Mouse (Mus musculus) forebrain, embryonic 11.5 days (tissue): Measurements from ENCODE around the gene Gm10118. TPM values are rescaled to one million over a fixed set of nuclear protein-coding genes. Genes with fewer than 3 reads are reported as not detected.

Experiments
- ATAC-seq: fragments of 200-750 bp; cut with Nextera tagmentation; replicated peaks from 2 replicates; pipeline ENCODE4 v1.8.0; 2017; ENCODE audit warnings: moderate TSS enrichment; ENCODE audit not compliant: low FRiP score
- DNase-seq: peaks from one replicate; pipeline ENCODE4 v3.0.0-alpha.2; 2017; ENCODE audit warnings: low spot score
- H3K27ac ChIP-seq: fragments of 300-500 bp; sonication (generic); 2 replicates; pipeline ENCODE4 v1.5.1; 2014; ENCODE audit warnings: low read depth, low read length
- H3K27me3 ChIP-seq: fragments of 300-500 bp; sonication (generic); 2 replicates; pipeline ENCODE4 v1.6.1; 2014; ENCODE audit warnings: mild to moderate bottlenecking, low read length, mixed read lengths; ENCODE audit not compliant: control insufficient read depth, insufficient read depth
- H3K36me3 ChIP-seq: fragments of 300-500 bp; sonication (generic); 2 replicates; pipeline ENCODE4 v1.6.1; 2014; ENCODE audit warnings: mild to moderate bottlenecking, low read length, moderate library complexity, mixed read lengths; ENCODE audit not compliant: control insufficient read depth, insufficient read depth
- H3K4me1 ChIP-seq: fragments of 300-500 bp; sonication (generic); replicated peaks from 2 replicates; pipeline ENCODE4 v1.6.1; 2014; ENCODE audit warnings: low read length, mixed read lengths; ENCODE audit not compliant: control insufficient read depth, insufficient read depth
- H3K4me2 ChIP-seq: fragments of 300-500 bp; sonication (generic); 2 replicates; pipeline ENCODE4 v1.6.1; 2014; ENCODE audit warnings: low read depth, mild to moderate bottlenecking, low read length, moderate library complexity, mixed read lengths; ENCODE audit not compliant: severe bottlenecking
- H3K4me3 ChIP-seq: fragments of 300-500 bp; sonication (generic); 2 replicates; pipeline ENCODE4 v1.5.1; 2014; ENCODE audit warnings: low read depth, low read length
- H3K9ac ChIP-seq: fragments of 300-500 bp; sonication (generic); 2 replicates; pipeline ENCODE4 v1.6.1; 2014; ENCODE audit warnings: low read length
- H3K9me3 ChIP-seq: fragments of 300-500 bp; sonication (generic); 2 replicates; pipeline ENCODE4 v1.6.1; 2016; ENCODE audit warnings: low read length, mixed read lengths; ENCODE audit not compliant: control insufficient read depth
- WGBS: fragments of 180-500 bp; shearing (Covaris S2); extraction: QIAGEN DNeasy Blood & Tissue Kit; methylation state at CpG from one replicate; pipeline ENCODE4 v1.1.7; 2014; 5-methylcytosine and 5-hydroxymethylcytosine counted together
- polyA plus RNA-seq: library from polyadenylated mRNA; unstranded; fragments of >200 nt; fragmentation: Nextera tagmentation; extraction: Ambion mirVana; gene quantifications from 2 replicates; pipeline ENCODE4 v1.2.1, GENCODE M21; 2014

The Gm10118 gene
- polyA plus RNA-seq, 1 experiment from 2014 or later = not detected

GRCm38 (mm10) chr10:63899891-63900290, 27.3 kb downstream of the Gm10118 start:
- H3K27ac ChIP-seq = no peak overlapping the region
- H3K27me3 ChIP-seq = no peaks in the 10 kb centered on the region
- no peaks in the 10 kb centered on the region for H3K9me3 ChIP-seq
- DNase-seq (no peak), ATAC-seq (no peak)
- no peak overlapping the region for H3K4me3 ChIP-seq
- no peaks in the 10 kb centered on the region for H3K4me1 ChIP-seq
- H3K9ac ChIP-seq = no peak overlapping the region
- H3K4me2 ChIP-seq = no peak overlapping the region
- H3K36me3 ChIP-seq = no peaks in the 10 kb centered on the region

- Histone ChIP-seq H3K4me2 (no peak overlapping the region), H3K27me3 (no peaks in the 10 kb centered on the region), H3K9me3 (no peaks in the 10 kb centered on the region), H3K9ac (no peak overlapping the region), H3K36me3 (no peaks in the 10 kb centered on the region), H3K27ac (no peak overlapping the region), H3K4me1 (no peaks in the 10 kb centered on the region), H3K4me3 (no peak overlapping the region)
- DNase-seq = no peak
- ATAC-seq = no peak
- WGBS = 92% methylated on average over 5 of the region's 5 CpGs
These were observed 32.6 kb downstream of the Gm10118 start for GRCm38 (mm10) chr10:63894612-63895011.

- Histone ChIP-seq H3K4me2 (no peak overlapping the region), H3K27ac (no peak overlapping the region), H3K27me3 (no peaks in the 10 kb centered on the region), H3K9ac (no peak overlapping the region), H3K4me3 (no peak overlapping the region), H3K4me1 (no peaks in the 10 kb centered on the region), H3K9me3 (no peaks in the 10 kb centered on the region), H3K36me3 (no peaks in the 10 kb centered on the region)
- DNase-seq (no peak), ATAC-seq (no peak)
- 89% methylated on average over 23 of the region's 23 CpGs for WGBS
These were observed 40.7 kb downstream of the Gm10118 start for GRCm38 (mm10) chr10:63886449-63887088.

- H3K36me3 ChIP-seq = no peaks in the 10 kb centered on the region
- H3K4me3 ChIP-seq = no peak overlapping the region
- ATAC-seq = 0 out of 2 replicates have a peak, but pooled peaks have one; percentile 42
- 59% methylated on average over 5 of the region's 5 CpGs for WGBS
- H3K4me1 ChIP-seq = no peaks in the 10 kb centered on the region
- DNase-seq = no peak
- H3K9me3 ChIP-seq = no peaks in the 10 kb centered on the region
- H3K4me2 ChIP-seq = no peak overlapping the region
- H3K27me3 ChIP-seq = no peaks in the 10 kb centered on the region
- no peak overlapping the region for H3K9ac ChIP-seq
- H3K27ac ChIP-seq = no peak overlapping the region
These were observed 46.8 kb downstream of the Gm10118 start for GRCm38 (mm10) chr10:63880462-63880903.

Other genes starting within 250 kb of the Gm10118 start
- gene Lrrtm3, start 162.8 kb upstream of the Gm10118 start, polyA plus RNA-seq = 2.2 and 2.6 TPM in 2 replicates